Mouse (Mus musculus): ENCODE data around the gene Tmod4.

Gene Tmod4

GRCm38 (mm10) chr3:95139586-95140288 lies 15.5 kb downstream of the Tmod4 start:
- DNase-seq (ENCODE audit: low spot score), result no peak

- DNase-seq (ENCODE audit: low spot score), result no peak
These were observed 16.0 kb downstream of the Tmod4 start for GRCm38 (mm10) chr3:95140289-95140595.

DNA sequence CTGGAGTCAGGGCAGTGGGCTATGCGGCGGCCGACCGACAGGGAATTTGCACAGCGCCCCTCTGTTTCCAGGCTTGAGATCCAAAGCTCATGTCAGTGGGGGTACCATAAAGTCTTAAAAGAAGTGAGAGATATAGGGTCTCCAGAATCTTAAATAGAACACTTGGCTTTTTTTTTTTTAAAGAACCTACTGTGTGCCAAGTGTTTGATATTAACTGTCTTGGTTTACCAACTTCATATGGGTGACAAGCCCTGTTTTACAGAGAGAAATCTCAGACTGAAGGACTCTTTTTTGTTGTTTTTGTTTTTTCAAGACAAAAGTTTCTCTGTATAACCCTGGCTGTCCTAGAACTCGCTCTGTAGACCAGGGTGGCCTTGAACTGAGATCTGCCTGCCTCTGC lies 16.5 kb downstream of the Tmod4 start:
- DNase-seq (ENCODE audit: low spot score), result no peak

DNA sequence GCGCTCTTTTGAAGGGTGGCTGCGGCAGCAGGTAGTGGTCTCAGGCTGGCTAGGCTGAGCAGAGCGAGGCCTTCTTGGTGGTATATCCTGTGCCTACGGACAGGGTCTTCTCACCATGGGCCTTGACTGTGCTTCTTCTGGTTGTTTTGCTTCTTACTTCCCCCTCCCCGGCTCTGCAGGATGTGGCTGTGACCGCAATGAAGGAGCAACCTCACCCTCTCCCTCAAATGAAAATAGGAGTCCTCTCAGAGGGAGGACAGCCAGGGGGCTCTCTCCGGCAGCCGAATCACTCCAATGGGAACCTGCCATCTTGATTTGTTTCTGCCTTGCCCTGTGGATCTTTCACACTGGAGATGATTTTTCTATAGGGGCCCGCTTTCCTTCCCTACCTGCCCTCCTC lies 17.2 kb downstream of the Tmod4 start:
- no peak for DNase-seq (ENCODE audit: low spot score)

DNA sequence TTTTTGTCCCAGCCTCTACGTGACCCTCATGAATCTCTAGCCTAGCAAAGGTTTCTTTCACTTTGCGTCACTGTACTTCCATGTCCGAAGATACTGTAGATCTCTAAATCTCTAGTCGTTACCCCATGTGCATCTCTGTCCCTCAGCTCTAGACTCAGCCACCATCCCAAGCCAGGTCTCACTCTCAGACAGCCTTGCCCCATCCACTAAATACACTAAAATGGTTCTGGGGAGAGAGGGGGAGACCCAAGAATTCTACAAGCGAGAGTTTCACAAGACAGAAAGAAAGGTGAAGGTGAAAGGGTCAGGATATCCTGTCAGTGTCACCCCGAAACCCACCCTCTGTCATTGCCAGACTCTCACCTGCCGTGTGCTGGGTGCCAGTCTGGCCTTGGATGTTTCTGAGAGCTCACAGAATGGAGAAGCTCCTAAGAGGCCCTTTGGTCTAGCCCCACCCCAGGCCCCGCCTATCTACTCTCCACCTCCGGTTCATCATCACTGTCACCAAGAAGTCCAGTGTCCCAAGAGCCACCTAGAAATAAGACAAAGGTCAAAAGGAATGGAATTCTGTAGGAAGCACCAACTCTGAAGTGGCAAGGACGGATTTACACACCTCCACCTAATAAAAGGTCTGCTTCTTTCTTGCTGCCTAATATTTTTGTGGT lies 17.8 kb downstream of the Tmod4 start, which contains the start of gene Tnfaip8l2:
Tnfaip8l2 (minus strand) TSS at position 409 of the 665 bp plus-strand sequence.
- no peak for DNase-seq (ENCODE audit: low spot score)

DNA sequence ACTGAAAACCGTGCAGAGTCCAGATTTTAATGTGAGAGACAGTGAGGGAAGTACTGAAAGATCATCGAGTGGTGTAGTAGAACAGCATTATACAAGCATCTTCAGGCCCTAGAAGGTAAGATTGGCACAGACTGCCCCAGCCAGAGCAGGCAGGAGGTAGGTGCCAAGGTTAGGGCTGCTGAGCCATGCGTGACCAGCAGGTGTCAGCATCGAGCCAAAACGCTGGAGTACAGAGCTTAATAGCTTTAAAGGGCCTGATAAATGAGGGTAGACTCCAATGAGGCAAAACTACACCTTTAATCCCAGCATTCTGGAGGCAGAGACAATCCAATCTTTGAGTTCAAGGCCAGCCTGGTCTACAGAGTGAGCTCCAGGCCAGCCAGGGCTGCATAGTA lies 18.3 kb downstream of the Tmod4 start:
- DNase-seq (ENCODE audit: low spot score), result peak; percentile 86

GRCm38 (mm10) chr3:95147924-95148323 lies 23.6 kb downstream of the Tmod4 start:
- no peak for DNase-seq (ENCODE audit: low spot score)

GRCm38 (mm10) chr3:95153874-95154273 lies 29.6 kb downstream of the Tmod4 start:
- DNase-seq (ENCODE audit: low spot score), result no peak

GRCm38 (mm10) chr3:95159511-95159986 lies 35.3 kb downstream of the Tmod4 start:
- DNase-seq (ENCODE audit: low spot score), result no peak

DNA sequence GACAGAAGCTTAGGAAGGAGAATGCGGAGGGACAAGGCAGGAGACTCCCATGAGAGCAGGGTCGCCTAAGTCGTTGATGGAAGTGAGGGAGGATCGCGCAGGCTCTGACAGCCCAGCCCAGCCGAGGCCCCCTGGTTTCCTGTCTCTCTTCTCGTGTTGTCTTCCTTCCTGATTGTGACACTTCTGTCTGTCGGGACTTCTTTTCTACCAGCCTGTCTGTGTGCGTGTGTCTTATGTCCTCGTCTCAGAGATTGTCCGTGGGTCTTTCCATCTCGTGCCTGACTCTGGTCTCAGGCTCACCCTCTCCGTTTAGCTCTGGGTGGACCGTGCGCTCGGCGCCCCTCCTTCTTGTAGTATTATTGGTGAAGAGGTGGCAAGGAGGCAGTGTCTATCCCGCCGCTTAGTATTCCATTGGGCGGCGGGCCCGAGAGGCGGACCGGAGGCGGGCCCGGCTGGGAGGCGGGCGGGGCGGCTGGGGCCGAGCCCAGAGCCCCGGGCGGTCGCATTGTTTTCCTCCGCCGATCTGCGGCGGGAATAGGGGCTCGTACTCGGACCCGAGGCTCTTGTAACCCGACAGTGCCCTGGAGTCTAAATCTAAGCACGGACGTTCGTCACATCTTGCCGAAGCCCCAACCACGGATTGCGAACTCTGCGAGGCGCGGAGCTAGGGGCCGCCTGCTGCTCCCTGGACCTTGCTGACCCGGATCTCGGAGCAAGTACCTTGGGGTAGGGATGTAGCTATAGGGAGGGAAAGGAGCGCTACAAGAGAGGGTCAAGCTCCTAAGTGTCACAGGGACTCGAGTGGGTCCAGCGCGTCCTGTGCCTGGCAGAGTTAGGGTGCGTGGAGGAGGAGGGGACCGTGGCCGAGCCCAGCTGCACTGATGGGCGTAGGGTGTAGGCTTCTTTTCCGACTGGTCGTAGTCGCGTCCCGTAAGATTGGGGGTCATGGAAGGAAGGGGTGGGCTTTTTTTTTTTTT lies 36.0 kb downstream of the Tmod4 start, which contains the start of gene Sema6c:
Sema6c (plus strand) TSS at position 471 of the 977 bp plus-strand sequence.
- DNase-seq (ENCODE audit: low spot score), result peak; percentile 88

- no peak for DNase-seq (ENCODE audit: low spot score)
These were observed 36.8 kb downstream of the Tmod4 start for GRCm38 (mm10) chr3:95161041-95161551.

DNA sequence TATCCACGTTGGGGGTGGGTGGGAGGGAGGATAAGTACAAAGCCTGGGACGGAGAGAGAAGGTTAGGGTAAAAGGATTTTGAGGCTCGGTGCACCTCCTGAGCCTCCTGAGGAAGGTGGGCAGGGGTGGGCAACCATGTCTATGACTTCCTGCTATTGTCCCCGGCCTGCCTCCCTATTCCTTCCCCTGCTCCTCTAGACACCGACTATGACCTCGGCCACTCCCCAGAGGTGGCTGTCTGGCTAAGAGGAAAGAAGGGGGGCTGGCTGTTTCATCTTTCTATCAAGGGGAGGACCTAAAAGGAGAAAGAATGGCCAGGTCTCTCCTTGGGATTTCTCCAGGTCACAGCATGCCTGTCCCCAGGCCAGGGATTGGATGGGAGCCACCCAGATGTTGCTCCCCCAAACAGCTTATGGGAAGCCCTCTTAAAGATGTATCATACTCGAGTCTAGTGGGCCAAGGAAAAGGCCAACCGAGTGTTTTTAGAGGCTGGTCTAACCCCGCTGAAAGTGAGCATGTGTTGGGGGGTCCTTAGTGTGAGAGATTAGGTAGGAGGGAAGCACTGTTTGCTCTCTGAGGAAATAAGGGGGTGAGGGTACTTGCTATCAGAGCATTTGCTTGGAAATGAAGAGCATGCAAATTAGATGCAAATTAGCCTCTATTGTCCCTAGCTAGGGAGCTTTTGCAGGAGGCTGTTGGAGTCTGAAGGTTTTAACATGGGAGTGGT lies 37.5 kb downstream of the Tmod4 start:
- DNase-seq (ENCODE audit: low spot score), result no peak

GRCm38 (mm10) chr3:95162345-95162628 lies 38.0 kb downstream of the Tmod4 start:
- DNase-seq (ENCODE audit: low spot score), result no peak

GRCm38 (mm10) chr3:95163419-95164255 lies 39.4 kb downstream of the Tmod4 start:
- DNase-seq (ENCODE audit: low spot score), result no peak

- DNase-seq (ENCODE audit: low spot score), result no peak
These were observed 39.9 kb downstream of the Tmod4 start for GRCm38 (mm10) chr3:95164256-95164550.

- no peak for DNase-seq (ENCODE audit: low spot score)
These were observed 40.6 kb downstream of the Tmod4 start for GRCm38 (mm10) chr3:95164840-95165239.

DNA sequence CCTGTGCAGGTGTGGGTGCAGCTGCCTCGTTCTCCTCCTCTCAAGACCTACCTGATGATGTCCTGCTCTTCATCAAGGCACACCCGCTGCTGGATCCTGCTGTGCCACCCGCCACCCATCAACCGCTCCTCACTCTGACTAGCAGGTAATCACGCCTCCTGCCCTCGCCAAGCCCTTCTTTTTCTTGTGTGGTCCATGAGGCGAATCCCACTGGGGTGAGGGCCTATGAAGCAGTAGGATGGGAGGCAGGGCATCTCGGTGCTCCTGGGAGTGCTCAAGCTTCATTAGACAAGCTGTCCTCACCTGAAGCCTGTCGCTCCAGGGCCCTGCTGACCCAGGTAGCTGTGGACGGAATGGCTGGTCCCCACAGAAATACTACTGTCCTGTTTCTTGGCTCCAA lies 45.7 kb downstream of the Tmod4 start:
- DNase-seq (ENCODE audit: low spot score), result no peak

GRCm38 (mm10) chr3:95171105-95171504 lies 46.8 kb downstream of the Tmod4 start:
- peak; percentile 23 for DNase-seq (ENCODE audit: low spot score)

GRCm38 (mm10) chr3:95172526-95173255 lies 48.4 kb downstream of the Tmod4 start:
- no peak for DNase-seq (ENCODE audit: low spot score)

DNA sequence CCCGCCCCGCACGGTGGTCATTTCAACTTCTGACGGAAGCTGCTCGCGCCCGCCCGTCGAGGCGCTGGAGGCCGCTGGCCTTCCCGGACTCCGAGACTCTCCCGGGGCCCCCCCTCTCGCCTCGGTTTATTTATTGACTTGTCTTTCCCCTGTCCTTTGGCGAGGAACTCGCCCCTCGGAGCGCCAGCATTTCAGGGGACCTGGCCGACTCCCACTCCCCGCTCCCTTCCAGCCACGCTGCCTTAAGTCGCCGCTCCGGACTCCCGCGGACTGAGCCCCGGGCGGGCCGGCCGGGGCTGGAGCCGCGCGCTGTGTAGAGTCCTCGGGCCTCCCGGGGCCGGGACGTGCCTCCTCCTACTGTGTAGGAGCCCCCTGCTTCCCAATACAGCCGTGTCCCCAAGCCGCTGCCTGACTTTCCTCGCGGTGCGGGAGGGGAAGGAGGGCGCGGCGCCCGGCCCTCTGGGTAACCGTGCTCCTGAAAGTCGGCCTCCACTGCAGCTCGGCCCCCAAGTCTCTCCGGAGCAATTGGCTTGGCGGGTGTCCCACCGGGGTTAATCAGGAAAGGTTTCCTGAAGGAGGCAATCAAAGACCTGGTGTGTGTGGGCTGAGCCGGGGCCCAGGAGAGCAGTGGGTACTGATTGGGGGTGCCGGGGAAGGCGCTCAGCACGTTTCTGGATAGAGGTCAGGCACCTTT lies 49.1 kb downstream of the Tmod4 start:
- DNase-seq (ENCODE audit: low spot score), result peak; percentile 29

Data from urinary bladder, postnatal 14 days (tissue).